Mouse (Mus musculus) CH12.LX (cell line): ENCODE results near the gene Cish.

Experiments
- CTCF ChIP-seq, 2 experiments: IDR thresholded peaks in 1 of 2; conservative IDR thresholded peaks in 1 of 2; 2 replicates each; pipeline ENCODE4 v1.5.1; 2011 to 2012; ENCODE audit warnings: low read depth in 2 of 2, low read length in 2 of 2, improper control_type of control experiment in 1 of 2, inconsistent platforms in 1 of 2, mild to moderate bottlenecking in 1 of 2, moderate library complexity in 1 of 2
- ETS1 ChIP-seq: conservative IDR thresholded peaks from 2 replicates; pipeline ENCODE4 v1.6.1; 2012; ENCODE audit warnings: low read depth, mild to moderate bottlenecking, inconsistent platforms, low read length, improper control_type of control experiment, moderate library complexity
- POLR2A ChIP-seq: IDR thresholded peaks from 2 replicates; pipeline ENCODE4 v1.6.1; 2011; ENCODE audit warnings: low read depth, mild to moderate bottlenecking, improper control_type of control experiment, low read length
- ZC3H11A ChIP-seq: IDR thresholded peaks from 2 replicates; pipeline ENCODE4 v1.6.1; 2012; ENCODE audit warnings: low read depth, mild to moderate bottlenecking, inconsistent platforms, low read length, improper control_type of control experiment

DNA sequence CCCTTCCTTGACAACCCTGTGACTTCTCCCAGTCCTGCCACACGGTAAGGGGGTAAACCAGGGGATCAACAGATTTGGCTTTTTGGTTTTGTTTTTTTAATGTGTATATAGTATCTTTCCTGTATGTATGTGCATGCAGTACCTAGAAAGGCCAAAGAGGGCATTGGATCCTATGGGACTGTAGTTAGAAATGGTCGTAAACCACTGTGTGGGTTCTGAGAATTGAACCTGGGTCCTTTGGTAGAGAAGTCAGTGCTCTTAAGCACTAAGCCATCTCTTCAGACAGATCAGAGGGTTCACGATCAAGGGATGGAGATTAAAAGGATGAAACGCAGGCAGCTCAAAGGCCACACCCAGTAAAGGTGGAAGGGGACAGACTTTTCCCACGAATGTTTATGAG lies 39.2 kb downstream of the Cish start:
- no peak for TF ChIP-seq POLR2A
- TF ChIP-seq ZC3H11A: no peak
- no peak for TF ChIP-seq CTCF (conservative IDR thresholded peaks at IDR 0.05 in 1 of 2, IDR thresholded peaks at IDR 0.05 in 1 of 2; ENCODE audit: low read depth in 2 of 2, low read length in 2 of 2)
- no peak for TF ChIP-seq ETS1
